Mouse (Mus musculus) spleen, postnatal 36 days (tissue): ENCODE results near the gene Fam221b.

Source experiments
- DNase-seq, 2 experiments: peaks; one replicate each; pipeline ENCODE4 v3.0.0; 2022; ENCODE audit warnings: low spot score in 2 of 2, mixed read lengths in 1 of 2

Gene Fam221b

DNA sequence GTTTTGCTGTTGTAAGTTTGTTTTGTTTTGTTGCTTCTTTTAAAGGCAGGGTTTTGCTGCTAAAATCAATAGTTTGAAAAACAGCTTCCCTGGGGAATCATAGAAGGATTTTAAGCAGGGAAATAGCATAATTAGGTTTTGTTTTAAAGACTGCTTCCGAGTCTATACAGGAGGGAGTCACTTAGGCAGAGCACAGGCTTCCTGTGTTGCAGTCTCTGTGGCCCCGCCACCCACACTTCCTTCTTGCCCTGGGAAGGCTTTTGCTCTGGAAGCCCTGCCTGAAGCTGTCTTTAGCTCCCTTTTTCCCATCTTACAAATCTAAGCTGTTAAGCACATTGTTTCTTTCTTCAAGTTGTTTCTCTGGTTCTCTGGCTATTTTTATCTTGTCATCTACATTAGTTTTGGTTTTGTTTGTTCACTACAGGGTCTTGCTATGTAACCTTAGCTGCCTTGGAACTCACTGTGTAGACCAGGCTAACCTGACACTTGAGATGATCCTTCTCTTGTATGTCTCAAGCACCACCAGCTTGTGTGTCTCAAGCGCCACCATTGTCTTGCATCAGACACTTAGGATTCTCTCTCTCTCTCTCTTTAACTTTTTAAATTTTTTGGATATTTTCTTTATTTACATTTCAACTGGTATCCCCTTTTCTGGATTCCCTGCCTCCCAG lies 55.8 kb downstream of the Fam221b start:
- peak in 1 of 2 experiments; percentile 18 for DNase-seq

DNA sequence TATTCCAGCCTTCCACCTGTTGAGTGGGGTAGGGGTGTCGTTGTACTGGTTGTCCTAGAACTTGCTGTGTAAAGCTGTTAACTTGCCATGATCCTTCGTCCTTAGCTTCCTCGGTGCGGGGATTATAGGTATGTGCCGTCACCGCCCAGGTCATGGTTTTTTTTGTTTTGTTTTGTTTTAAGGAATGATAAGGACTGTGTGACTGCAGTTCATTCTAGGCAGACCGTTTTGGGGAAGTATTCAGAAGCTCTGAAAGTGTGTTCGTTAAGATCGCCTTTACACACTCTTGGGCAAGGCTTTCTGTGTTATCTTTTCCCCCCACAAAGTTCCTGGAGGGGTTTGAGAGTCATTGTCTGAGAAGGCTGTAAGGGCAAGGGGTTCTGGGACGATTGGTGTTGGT lies 56.4 kb downstream of the Fam221b start:
- no peak for DNase-seq
